Mouse (Mus musculus): ENCODE data around the gene Mavs.

Gene Mavs

GRCm38 (mm10) chr2:131233307-131234126 is at the start of gene Mavs:
TSS of gene Mavs (plus strand) at chr2:131234063.
- DNase-seq: peak; percentile 95

- DNase-seq: no peak
These were observed 47.5 kb upstream of the Mavs start for GRCm38 (mm10) chr2:131186343-131186742.

- peak; percentile 88 for DNase-seq
These were observed 46.9 kb upstream of the Mavs start, which contains the start of the genes Cdc25b and Spef1 for GRCm38 (mm10) chr2:131186771-131187601. TSS of gene Cdc25b (plus strand) at chr2:131186949. TSS of gene Spef1 (minus strand) at chr2:131187282.

- DNase-seq: no peak
These were observed 46.3 kb upstream of the Mavs start for GRCm38 (mm10) chr2:131187602-131187922.

GRCm38 (mm10) chr2:131188311-131188710 is 45.6 kb upstream of the Mavs start:
- DNase-seq: no peak

- no peak for DNase-seq
These were observed 44.1 kb upstream of the Mavs start for GRCm38 (mm10) chr2:131189521-131190309.

GRCm38 (mm10) chr2:131190344-131191004 is 43.4 kb upstream of the Mavs start:
- no peak for DNase-seq

- DNase-seq: no peak
These were observed 42.9 kb upstream of the Mavs start for GRCm38 (mm10) chr2:131191005-131191390.

- DNase-seq: no peak
These were observed 37.1 kb upstream of the Mavs start for GRCm38 (mm10) chr2:131196606-131197316.

- no peak for DNase-seq
These were observed 33.2 kb upstream of the Mavs start for GRCm38 (mm10) chr2:131200710-131201109.

- DNase-seq: peak; percentile 54
These were observed 32.6 kb upstream of the Mavs start for GRCm38 (mm10) chr2:131201262-131201661.

- DNase-seq: no peak
These were observed 29.9 kb upstream of the Mavs start for GRCm38 (mm10) chr2:131203816-131204409.

GRCm38 (mm10) chr2:131204410-131204981 is 29.4 kb upstream of the Mavs start:
- peak; percentile 48 for DNase-seq

- DNase-seq: no peak
These were observed 28.2 kb upstream of the Mavs start for GRCm38 (mm10) chr2:131205521-131206182.

- no peak for DNase-seq
These were observed 27.1 kb upstream of the Mavs start, which contains the start of gene Ap5s1 for GRCm38 (mm10) chr2:131206778-131207177. TSS of gene Ap5s1 (plus strand) at chr2:131207078.

GRCm38 (mm10) chr2:131208356-131208755 is 25.5 kb upstream of the Mavs start:
- DNase-seq: no peak

GRCm38 (mm10) chr2:131209125-131209795 is 24.6 kb upstream of the Mavs start:
- peak; percentile 68 for DNase-seq

- peak; percentile 96 for DNase-seq
These were observed 23.7 kb upstream of the Mavs start for GRCm38 (mm10) chr2:131209969-131210792.
